9 mouse cellular contexts compared by ENCODE assay signal in genomic region chr1:157137132-157137853, GRCm38 (mm10). TPM values are rescaled to one million over a fixed set of nuclear protein-coding genes. Genes with fewer than 3 reads are reported as not detected.
DNase-seq lines count a peak whose midpoint lies in the region; ATAC-seq lines count a peak whose summit lies in the region.
"Had no signal": no experiment of that assay in that cellular context is flagged by ENCODE, and none has a peak within 500 bp of the region (broad histone marks: within the 10 kb centered on the region; RNA-seq: fewer than 3 reads in every experiment).

No protein-coding gene starts in this region.

- DNase-seq in kidney, adult 18-20 months = peak; percentile 5
- DNase-seq in kidney, postnatal 25 days = no peak
- DNase-seq in ES-CJ7 (ENCODE audit: low read depth, low spot score) (peak; percentile 12), liver (no peak)
- peak; percentile 29 to 48 for DNase-seq in layer of hippocampus, adult 8-10 months (ENCODE audit: low spot score in 2 of 2)
- DNase-seq in spleen, adult 12 weeks (ENCODE audit: low spot score) = no peak
- no peak for DNase-seq in thymus, postnatal 36 days

- ATAC-seq in cerebellum, adult (ENCODE audit: insufficient number of reproducible peaks, low FRiP score, low TSS enrichment) = peak; percentile 54; the same call in 1 of the 2 replicates
- ATAC-seq: Patski had no signal

RNA-seq across cellular contexts. Expression of gene Tex35, which starts 28.8 kb away (rescaled TPM):
- total RNA-seq in layer of hippocampus, adult 8-10 months (2022) = under 1 TPM in 1 of 4 experiments, not detected in 3; 0.65 TPM

Comparison
In these comparisons a context has a peak if more than half of its experiments do, and no peak if none do; other contexts are left out.
1. DNase-seq: peak in kidney, adult 18-20 months (single experiment), ES-CJ7 (single experiment) and layer of hippocampus, adult 8-10 months (2 of 2); none in kidney, postnatal 25 days (0 of 2), spleen, adult 12 weeks (single experiment), thymus, postnatal 36 days (0 of 2) and liver (single experiment).